Mouse (Mus musculus): ENCODE data around the gene Emc10.

GRCm38 (mm10) chr7:44440479-44440878 is 55.9 kb downstream of the Emc10 start:
- TF ChIP-seq POLR2A (IDR thresholded peaks at IDR 0.05; ENCODE audit: low read depth, low read length) (no peak), CTCF (IDR thresholded peaks at IDR 0.05; ENCODE audit: extremely low read depth, insufficient read depth, insufficient read length, insufficient replicate concordance) (no peak)

Measured in spleen, adult 2 months (tissue).